Mouse (Mus musculus) embryo, embryonic 11.5 days (tissue): ENCODE results near the gene Coq10b.
"Not testable (repeated sequence)": the region's sequence is repeated elsewhere in the genome, so short reads cannot be mapped to it uniquely, and the experiment has no call there.

Experiments
- DNase-seq: peaks from one replicate; pipeline ENCODE4 v3.0.0-alpha.2; 2012; ENCODE audit warnings: low read depth, low spot score

Coq10b gene

GRCm38 (mm10) chr1:55055322-55056115 is 2.9 kb downstream of the Coq10b start:
- DNase-seq: no peak

- not testable (repeated sequence) for DNase-seq
Observed at GRCm38 (mm10) chr1:55058383-55058782, 5.8 kb downstream of the Coq10b start.

- DNase-seq: no peak
Observed at GRCm38 (mm10) chr1:55061099-55061498, 8.5 kb downstream of the Coq10b start.

DNA sequence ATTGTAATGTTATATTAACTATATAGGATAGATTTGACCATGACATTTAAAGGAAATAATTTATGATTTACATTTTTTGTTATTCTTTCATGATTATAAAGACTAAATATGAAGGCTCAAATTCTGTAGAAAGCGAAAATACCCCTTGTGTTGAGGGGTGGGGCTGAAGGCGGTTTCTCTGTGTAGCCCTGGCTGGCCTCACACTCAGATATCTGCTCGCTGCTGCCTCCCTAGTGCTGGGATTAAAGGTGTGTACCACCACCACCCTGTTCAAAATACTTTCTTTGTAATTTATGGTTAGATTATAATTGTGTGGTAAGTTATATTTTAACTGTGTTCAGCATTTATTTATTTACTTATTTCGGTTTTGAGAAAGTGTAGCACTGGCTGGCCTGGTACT is 9.2 kb downstream of the Coq10b start:
- DNase-seq: no peak

GRCm38 (mm10) chr1:55072328-55072727 is 19.8 kb downstream of the Coq10b start:
- not testable (repeated sequence) for DNase-seq

GRCm38 (mm10) chr1:55074757-55075156 is 22.2 kb downstream of the Coq10b start:
- DNase-seq: no peak

DNA sequence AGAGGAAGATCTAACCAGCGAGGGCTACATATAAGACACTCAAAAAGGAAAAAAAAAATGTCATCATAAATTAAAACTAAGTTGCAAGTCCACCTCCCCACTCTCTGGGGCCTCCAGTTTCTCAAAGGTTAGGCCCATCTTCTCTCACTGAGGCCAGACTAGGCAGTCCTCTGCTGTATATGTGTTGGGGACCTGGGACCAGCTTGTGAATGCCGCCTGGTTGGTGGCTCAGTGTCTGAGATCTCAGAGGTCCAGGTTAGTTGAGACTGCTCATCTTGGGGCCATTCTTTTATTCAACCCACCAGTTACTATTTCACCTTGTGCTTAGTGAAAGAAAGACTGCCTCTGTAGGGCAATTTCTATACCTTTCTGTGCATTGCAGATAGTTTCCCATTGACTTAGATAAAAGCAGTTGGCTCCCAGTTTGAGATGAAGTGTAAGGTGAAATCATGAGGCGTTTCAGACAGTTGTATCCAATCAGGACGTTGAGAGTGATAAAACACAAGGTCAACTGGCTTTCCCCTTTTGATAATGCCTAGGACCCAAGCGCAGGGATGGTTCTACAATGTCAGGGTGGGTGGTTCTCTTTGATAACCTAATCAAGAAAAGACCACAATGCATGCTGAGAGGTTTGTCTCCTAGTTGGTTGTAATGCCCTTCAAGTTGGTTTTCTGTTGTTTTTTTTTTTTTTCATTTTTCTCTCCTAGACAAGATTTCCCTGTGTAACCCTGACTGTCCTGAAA is 23.3 kb downstream of the Coq10b start:
- DNase-seq: no peak

GRCm38 (mm10) chr1:55076395-55076743 is 23.8 kb downstream of the Coq10b start:
- DNase-seq: no peak

DNA sequence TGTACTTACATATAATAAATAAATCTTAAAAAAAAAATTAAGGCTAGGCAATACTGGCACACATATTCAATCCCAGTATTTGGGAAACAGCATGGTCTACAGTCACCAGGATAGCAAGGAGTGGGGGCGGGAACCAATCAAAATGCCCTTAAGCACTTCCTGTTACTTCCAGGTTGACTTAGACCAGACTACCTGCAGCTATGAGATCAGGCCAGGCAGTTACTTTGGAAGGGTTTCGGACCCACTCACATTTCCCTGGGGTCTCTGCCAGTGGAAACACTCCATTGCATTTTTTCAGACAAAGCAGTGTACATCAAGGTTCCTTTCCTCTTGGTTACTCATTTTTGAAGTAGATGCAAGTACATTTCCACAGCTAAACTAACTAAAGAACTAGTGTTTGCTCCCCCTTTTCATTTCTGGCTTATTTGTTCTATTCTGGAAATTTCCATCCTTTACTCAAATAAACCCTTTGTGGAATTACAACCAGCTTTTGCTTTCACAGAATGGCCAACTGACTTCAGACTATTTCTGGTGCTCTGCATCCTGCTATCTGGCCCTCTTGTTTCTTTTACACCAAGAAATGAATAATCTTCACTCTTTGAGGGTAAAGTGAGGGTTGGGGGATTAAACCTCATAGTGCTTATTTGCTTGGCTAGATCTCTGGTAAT is 24.4 kb downstream of the Coq10b start:
- no peak for DNase-seq

DNA sequence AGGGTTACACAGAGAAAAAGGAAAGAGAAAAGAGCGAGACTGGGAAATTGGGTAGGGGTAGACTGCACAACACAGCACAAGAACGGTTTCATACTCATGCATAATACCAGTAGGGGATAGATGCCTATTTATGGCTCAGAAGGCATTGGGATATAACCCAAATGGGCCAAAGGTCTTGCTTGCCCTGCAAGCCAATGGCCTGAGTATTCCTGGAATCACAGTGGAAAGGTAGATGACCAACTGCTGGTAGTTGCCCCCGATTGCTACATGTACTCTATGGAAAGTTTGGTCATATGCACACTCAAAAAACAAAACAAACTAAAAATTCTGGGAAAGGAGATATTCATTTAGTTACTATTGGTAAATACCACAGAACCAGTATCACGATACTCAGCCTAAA is 27.1 kb downstream of the Coq10b start:
- DNase-seq: no peak

DNA sequence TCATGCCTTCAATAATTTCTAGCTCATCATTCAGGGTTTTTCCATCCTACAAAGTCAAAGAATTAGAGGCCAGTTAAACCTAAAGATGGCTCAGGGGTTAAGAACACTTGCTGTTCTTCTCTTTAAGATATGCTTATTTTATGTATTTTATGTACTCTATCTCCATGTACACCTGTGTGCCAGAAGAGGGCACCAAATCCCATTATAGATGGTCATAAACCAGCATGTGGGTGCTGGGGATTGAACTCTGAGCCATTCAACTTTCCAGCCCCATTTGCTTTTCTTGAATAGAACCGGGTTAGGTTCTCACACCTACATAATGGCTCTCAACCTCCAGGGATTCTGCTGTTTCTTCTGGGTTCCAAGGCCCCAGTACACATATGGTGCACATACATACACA is 29.5 kb downstream of the Coq10b start:
- DNase-seq: no peak

- no peak for DNase-seq
Observed at GRCm38 (mm10) chr1:55085781-55086366, 33.3 kb downstream of the Coq10b start.

GRCm38 (mm10) chr1:55086868-55087400 is 34.4 kb downstream of the Coq10b start:
- no peak for DNase-seq

- DNase-seq: no peak
Observed at GRCm38 (mm10) chr1:55087401-55087904, 34.9 kb downstream of the Coq10b start.

DNA sequence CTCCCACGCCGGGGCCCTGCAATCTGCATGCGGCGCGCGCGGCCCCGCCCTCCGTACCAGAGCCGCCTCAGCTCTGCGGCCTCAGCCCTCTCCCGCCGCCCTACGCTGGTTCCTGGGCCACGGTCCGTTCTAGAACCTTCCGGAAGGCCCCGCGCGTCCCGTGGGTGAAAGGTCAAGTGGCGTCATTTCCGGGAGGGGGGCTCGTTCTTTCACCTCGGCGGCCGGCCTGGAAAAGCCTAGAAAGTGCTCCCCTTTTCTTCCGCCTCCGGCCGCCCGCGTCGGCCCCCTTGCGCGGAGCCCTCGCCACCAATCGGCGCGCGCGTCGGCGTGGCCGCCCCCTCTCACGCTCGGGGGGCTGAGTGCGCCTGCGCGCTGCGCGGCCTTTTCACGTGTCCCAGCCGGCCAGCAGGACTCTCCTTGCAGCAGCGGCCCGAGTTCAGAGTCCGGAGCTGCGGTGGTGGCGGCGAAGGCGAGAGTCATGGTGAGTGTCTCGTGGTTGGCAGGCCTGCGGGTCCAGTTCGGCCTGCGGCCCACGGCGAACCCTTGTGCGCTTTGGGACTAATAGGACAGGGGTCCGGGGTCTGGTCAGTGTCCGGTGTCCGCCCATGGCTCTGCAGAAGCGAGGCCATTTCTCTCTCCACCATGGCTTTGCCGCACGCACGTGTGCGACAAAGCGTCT is 35.5 kb downstream of the Coq10b start, which contains the start of the genes Hspe1 and Hspd1:
Hspe1 (plus strand) TSS at position 201 of the 679 bp plus-strand sequence.
Hspd1 (minus strand) TSS at position 312 of the 679 bp plus-strand sequence.
- peak; percentile 97 for DNase-seq

DNA sequence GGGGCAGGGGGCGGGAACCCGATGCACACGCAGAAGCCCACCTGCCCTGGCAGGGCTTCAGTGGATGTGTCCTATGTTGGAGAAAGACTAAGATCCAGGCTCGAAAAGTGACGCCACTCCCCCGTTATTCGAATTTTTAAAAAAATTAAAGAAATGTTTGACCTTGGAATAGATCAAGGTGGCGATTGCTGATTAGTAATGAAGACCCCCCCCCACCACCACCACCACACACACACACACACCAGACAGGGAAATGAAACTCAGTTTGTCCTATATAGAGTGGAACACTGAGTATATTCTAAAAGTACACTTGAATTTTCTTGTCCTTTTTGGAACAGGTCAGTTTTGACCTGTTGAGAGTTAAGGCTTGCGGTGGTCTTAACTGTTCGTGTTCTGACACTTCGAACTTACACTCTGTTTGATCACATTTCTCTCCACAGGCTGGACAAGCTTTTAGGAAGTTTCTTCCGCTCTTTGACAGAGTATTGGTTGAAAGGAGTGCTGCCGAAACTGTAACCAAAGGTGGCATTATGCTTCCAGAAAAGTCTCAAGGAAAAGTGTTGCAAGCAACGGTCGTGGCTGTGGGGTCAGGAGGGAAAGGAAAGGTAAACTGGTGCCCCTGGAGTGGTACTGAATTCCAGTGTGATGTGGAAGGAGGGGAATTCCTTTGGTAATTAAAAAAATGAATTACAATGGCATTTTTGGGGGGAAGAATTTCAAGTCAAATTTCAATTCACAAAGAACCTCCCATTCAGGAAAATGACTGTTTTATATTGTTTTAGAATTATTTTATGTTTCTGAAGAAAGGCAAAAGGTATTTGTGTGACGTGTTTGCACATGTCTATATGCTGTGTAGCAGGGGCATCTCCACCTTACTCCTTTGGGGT is 36.3 kb downstream of the Coq10b start:
- DNase-seq: no peak

GRCm38 (mm10) chr1:55089498-55090064 is 37.0 kb downstream of the Coq10b start:
- no peak for DNase-seq

DNA sequence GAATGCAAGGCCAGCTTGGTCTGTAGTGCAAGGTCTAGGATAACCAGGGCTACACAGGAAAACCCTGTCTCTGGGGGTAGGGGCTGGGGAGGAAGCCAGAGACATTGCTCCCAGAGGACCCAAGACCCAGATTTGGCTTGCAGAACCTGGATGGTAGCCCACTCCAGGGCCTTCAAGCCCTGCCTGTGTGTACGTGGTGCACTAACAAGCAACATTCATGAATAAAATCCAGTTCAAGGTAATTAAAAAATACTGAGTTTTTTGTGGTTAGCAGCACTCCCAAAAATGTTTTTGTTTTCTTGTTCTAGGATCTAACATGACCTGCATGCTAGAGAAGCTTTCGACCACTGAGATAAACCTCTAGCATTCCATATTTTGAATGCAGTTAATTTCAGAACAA is 39.5 kb downstream of the Coq10b start:
- no peak for DNase-seq

- DNase-seq: no peak
Observed at GRCm38 (mm10) chr1:55092469-55092868, 39.9 kb downstream of the Coq10b start.
